Mouse (Mus musculus): ENCODE data around the gene Acvrl1. TPM values are rescaled to one million over a fixed set of nuclear protein-coding genes. Genes with fewer than 3 reads are reported as not detected.

Acvrl1 gene
- polyA plus RNA-seq, 1 experiment from 2014 or later, result 27.6 TPM

DNA sequence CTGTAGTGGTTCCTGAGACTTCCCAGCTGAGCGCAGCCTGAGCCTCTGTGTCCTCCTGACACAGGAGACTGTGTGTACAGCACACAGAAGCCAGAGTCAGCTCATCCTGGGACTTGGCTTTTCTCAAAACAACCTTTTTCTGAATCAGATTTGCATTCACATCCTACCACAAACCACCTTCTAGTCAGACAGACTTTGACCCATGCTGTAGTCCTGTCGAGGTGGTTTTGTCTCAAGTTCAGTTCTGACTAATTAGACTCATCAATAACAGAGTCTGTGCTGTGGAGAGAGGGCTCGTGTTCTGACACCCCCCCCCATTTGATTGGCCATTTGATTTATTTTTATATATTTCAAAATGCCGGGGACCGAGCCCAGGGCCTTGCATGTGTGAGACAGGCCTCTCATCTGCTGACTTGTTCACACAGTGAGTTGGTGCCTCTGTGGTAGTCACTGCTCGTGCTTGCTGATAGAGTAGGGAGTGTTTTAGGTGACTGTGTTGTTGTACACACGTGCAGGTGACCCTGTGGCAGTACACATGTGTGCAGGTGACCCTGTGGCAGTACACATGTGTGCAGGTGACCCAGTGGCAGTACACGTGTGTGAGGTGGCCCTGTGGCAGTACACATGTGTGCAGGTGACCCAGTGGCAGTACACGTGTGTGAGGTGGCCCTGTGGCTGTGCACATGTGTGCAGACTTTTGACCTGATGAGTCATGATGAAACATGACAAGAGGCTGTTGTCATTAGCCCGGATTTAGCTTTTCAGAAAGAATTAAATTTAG, 61.8 kb downstream of the Acvrl1 start:
- H3K4me1 ChIP-seq (replicated peaks), result peaks cover 47% of the 10 kb centered on the region
- H3K4me2 ChIP-seq (replicated peaks), result no peak overlapping the region
- H3K36me3 ChIP-seq, result peaks cover 4% of the 10 kb centered on the region; the same call in 1 of the 2 replicates
- no peak for ATAC-seq
- no peak overlapping the region for H3K27ac ChIP-seq
- H3K27me3 ChIP-seq (replicated peaks), result no peaks in the 10 kb centered on the region
- no peak overlapping the region for H3K4me3 ChIP-seq (replicated peaks)
- H3K9ac ChIP-seq, result no peak overlapping the region
- no peaks in the 10 kb centered on the region for H3K9me3 ChIP-seq
- WGBS, result 69% methylated on average over 10 of the region's 10 CpGs

- ATAC-seq, result no peak
- Histone ChIP-seq H3K36me3 (peaks cover 2% of the 10 kb centered on the region), H3K27me3 (replicated peaks) (no peaks in the 10 kb centered on the region), H3K27ac (0 out of 2 replicates have a peak overlapping the region, but pooled peaks have one; percentile 56), H3K4me3 (replicated peaks) (no peak overlapping the region), H3K9me3 (no peaks in the 10 kb centered on the region), H3K4me1 (replicated peaks) (peaks cover 49% of the 10 kb centered on the region), H3K4me2 (replicated peaks) (no peak overlapping the region), H3K9ac (no peak overlapping the region)
- 59% methylated on average over 5 of the region's 5 CpGs for WGBS
Measured at GRCm38 (mm10) chr15:101190762-101191150, 62.4 kb downstream of the Acvrl1 start.

DNA sequence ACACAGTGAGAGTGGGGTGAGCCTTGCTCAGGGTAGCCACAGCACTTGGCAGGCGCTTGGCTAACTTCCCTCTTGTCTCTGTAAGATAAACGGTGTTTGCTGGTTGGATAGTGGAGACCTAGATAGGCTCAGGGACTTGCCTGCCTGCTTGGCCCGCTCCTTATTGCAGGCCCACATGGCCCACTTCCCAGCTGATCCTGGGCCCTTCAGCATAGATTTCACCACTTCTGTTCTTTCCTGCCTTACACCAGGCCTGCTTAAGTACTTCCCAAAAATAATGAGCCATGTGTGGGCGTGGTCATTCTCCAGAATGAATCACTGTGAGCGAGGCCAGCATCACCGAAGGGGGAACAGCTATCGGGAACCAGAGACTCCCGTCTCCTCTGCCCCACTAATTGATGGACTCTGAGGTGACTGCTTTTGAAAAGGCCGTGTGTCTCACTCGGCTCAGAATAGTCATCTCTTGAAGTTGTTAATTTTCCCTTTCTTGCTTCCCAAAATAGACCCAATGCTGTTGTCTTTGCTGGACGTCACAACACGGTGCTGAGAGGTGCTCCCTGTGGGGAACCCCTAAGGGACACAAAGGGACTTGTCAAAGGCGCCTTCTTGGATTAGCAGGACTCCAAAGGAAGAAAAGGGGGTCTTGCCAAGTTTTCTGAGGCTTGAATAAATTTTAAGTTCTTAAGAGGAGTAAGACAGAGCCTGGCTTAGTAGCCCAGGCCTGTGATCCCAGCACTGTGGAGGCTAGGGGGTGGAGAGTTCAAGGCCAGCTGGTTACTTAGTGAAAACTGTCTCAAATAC, 63.3 kb downstream of the Acvrl1 start:
- Histone ChIP-seq H3K27ac (peak overlapping the region; percentile 56), H3K4me1 (replicated peaks) (peaks cover 50% of the 10 kb centered on the region), H3K4me2 (replicated peaks) (no peak overlapping the region), H3K9ac (no peak overlapping the region), H3K4me3 (replicated peaks) (no peak overlapping the region), H3K9me3 (no peaks in the 10 kb centered on the region), H3K36me3 (peaks cover 7% of the 10 kb centered on the region), H3K27me3 (replicated peaks) (no peaks in the 10 kb centered on the region)
- ATAC-seq, result no peak
- WGBS, result 47% methylated on average over 13 of the region's 13 CpGs

DNA sequence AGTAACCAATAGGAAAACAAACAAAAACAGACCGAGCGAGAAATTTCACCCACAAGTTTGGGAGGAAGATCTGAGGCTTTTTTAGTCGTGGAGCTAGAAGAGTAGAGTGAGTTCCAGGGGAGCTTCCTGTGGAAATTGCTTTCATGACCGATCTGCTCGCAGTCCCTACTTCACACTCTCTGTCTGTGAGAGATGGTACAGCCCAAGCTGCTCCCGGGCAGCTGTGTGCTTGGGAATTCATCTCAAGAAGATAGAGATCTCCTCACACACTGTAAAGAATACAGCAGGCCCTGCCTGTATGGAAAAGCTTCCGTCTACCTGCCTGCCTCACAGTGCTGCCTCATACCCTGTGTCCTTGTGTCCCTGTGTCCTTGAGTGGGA, 63.9 kb downstream of the Acvrl1 start:
- Histone ChIP-seq H3K9ac (no peak overlapping the region), H3K36me3 (peaks cover 10% of the 10 kb centered on the region)

DNA sequence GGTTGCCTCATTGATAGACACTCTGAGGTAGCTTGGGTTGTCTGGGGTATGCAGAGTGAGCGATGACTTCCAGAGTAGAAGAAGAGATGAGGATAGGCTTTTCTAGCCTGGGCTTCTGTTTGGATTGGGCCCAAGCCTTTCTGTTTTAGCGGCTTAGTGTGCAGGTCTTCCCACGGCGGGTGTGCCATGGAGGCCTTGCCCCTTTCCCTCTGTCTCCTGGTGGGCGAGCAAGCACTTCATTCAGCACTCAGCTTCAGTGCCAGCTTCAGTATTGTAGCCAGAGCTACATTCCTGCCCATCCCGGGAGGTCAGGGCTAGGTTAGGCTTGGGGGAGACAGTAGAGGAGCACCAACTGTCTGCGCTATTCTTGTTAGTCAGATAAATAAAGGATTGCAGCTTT, 64.3 kb downstream of the Acvrl1 start:
- 75% methylated on average over 7 of the region's 7 CpGs for WGBS
- Histone ChIP-seq H3K27me3 (replicated peaks) (no peaks in the 10 kb centered on the region), H3K27ac (no peak overlapping the region), H3K36me3 (peaks cover 10% of the 10 kb centered on the region), H3K9ac (no peak overlapping the region), H3K9me3 (no peaks in the 10 kb centered on the region), H3K4me1 (replicated peaks) (peaks cover 50% of the 10 kb centered on the region), H3K4me2 (replicated peaks) (no peak overlapping the region), H3K4me3 (replicated peaks) (no peak overlapping the region)
- ATAC-seq, result no peak

More for the DNA sequence above, 63.9 kb downstream of the Acvrl1 start:
- no peak for ATAC-seq
- WGBS, result 53% methylated on average over 7 of the region's 7 CpGs
- no peak overlapping the region for H3K4me3 ChIP-seq (replicated peaks)
- H3K9me3 ChIP-seq, result no peaks in the 10 kb centered on the region
- H3K4me2 ChIP-seq (replicated peaks), result no peak overlapping the region
- H3K27ac ChIP-seq, result no peak overlapping the region
- H3K27me3 ChIP-seq (replicated peaks), result no peaks in the 10 kb centered on the region
- peaks cover 50% of the 10 kb centered on the region for H3K4me1 ChIP-seq (replicated peaks)

DNA sequence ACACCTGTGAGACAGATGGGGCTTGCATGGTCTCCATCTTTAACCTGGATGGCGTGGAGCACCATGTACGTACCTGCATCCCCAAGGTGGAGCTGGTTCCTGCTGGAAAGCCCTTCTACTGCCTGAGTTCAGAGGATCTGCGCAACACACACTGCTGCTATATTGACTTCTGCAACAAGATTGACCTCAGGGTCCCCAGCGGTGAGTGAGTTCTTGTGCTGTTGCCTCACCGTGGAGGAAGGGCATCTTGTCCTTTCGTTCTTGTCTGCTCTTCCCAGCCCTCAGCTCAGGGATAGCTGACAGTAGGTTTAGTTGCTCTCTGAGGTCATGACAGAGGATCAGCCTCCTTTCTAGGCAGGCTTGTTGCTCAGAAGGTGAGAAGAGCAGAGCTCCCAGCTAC, 65.6 kb downstream of the Acvrl1 start:
- Histone ChIP-seq H3K36me3 (peaks cover 17% of the 10 kb centered on the region), H3K27me3 (replicated peaks) (no peaks in the 10 kb centered on the region), H3K4me3 (replicated peaks) (no peak overlapping the region), H3K27ac (no peak overlapping the region), H3K9ac (no peak overlapping the region), H3K4me2 (replicated peaks) (no peak overlapping the region), H3K4me1 (replicated peaks) (peaks cover 50% of the 10 kb centered on the region), H3K9me3 (no peaks in the 10 kb centered on the region)
- no peak for ATAC-seq
- 79% methylated on average over 6 of the region's 6 CpGs for WGBS

Other genes with a start within 250 kb of the Acvrl1 start
- gene Gm47841, start 81.1 kb upstream of the Acvrl1 start, polyA plus RNA-seq (2015; fragmentation: Nextera tagmentation; extraction: Ambion mirVana), result not detected in 2 replicates
- 0.18 and 0.19 TPM in 2 replicates for gene Fignl2, start 50.0 kb upstream of the Acvrl1 start, polyA plus RNA-seq (2015; fragmentation: Nextera tagmentation; extraction: Ambion mirVana)
- gene Ankrd33, start 12.8 kb upstream of the Acvrl1 start, polyA plus RNA-seq (2015; fragmentation: Nextera tagmentation; extraction: Ambion mirVana), result not detected in 2 replicates
- 9.1 and 9.3 TPM in 2 replicates for gene Acvr1b, start 45.5 kb downstream of the Acvrl1 start, polyA plus RNA-seq (2015; fragmentation: Nextera tagmentation; extraction: Ambion mirVana)
- gene Grasp, start 95.7 kb downstream of the Acvrl1 start, polyA plus RNA-seq (2015; fragmentation: Nextera tagmentation; extraction: Ambion mirVana), result 3.9 and 4.8 TPM in 2 replicates
- gene Nr4a1, start 125.7 kb downstream of the Acvrl1 start, polyA plus RNA-seq (2015; fragmentation: Nextera tagmentation; extraction: Ambion mirVana), result 7.9 and 8.9 TPM in 2 replicates
- 61.1 and 62.0 TPM in 2 replicates for gene Atg101, start 155.8 kb downstream of the Acvrl1 start, polyA plus RNA-seq (2015; fragmentation: Nextera tagmentation; extraction: Ambion mirVana)
- gene 6030408B16Rik, start 164.7 kb downstream of the Acvrl1 start, polyA plus RNA-seq (2015; fragmentation: Nextera tagmentation; extraction: Ambion mirVana), result 4.1 TPM in 2 replicates
- gene Krt80, start 241.6 kb downstream of the Acvrl1 start, polyA plus RNA-seq (2015; fragmentation: Nextera tagmentation; extraction: Ambion mirVana), result 1.2 TPM in 2 replicates